Mouse (Mus musculus): ENCODE data around the gene Ttc24.

Gene Ttc24

DNA sequence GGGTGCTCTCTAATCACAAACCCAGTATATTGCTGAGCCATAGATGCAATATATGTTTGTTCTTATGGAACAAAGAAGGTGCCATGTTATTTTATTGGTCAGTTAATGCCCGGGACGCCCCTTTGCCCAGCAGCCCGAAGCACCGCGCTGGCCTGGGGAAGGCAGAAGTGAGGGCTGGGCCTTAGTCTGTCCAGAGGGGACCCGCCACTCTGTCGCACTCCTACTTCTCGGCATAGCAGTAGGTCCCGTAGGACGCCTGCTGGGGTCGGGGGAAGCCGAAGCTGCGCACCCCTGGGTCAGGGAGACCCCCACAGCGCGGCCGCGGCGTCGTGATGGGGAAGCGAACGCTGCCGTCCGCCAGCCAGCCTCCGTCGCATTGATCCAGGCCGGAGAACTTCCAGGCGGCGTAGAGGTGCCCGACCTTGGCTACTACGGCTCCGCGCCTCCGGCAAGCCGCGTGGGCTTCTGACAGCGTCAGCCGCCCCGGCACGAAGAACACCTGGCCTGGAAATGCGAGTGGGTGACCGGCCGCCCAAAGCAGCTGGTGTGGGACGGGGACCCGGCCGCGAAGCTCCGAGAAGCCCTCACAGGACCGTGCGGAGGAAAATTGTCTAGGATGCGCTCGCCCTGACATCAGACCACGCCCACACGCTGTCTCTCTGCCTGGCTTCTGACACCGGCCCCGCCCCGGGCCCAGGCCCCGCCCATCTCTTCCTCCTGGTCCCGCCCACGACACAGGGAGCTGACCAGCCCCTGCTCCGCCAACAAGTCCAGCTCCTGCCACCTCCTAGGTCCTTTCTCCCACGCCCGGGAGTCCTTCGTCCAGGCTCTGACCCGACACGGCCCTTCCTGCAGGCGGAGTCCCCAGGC is 55.5 kb downstream of the Ttc24 start:
- peak; percentile 86 for DNase-seq (ENCODE audit: low read depth, low spot score)

Data from CD4-positive, CD25-positive, alpha-beta regulatory T cell, adult 2 months (primary cell).